Mouse (Mus musculus) hindbrain, embryonic 14.5 days (tissue): ENCODE results near the gene Sh3kbp1. TPM values are rescaled to one million over a fixed set of nuclear protein-coding genes. Genes with fewer than 3 reads are reported as not detected.

Experiments used
- ATAC-seq: fragments of 200-750 bp; cut with Nextera tagmentation; 2 replicates; pipeline ENCODE4 v1.8.0; 2017; ENCODE audit warnings: moderate number of reproducible peaks, mild to moderate bottlenecking, moderate TSS enrichment, moderate library complexity; ENCODE audit not compliant: low FRiP score
- DNase-seq: peaks from one replicate; pipeline ENCODE4 v3.0.0-alpha.2; 2015; ENCODE audit warnings: low spot score
- H3K27ac ChIP-seq: fragments of 300-500 bp; sonication (generic); 2 replicates; pipeline ENCODE4 v1.5.1; 2014; ENCODE audit warnings: mild to moderate bottlenecking, moderate library complexity
- H3K27me3 ChIP-seq: fragments of 300-500 bp; sonication (generic); 2 replicates; pipeline ENCODE4 v1.6.1; 2014; ENCODE audit warnings: mild to moderate bottlenecking, low read length, mixed read lengths; ENCODE audit not compliant: control insufficient read depth, insufficient read depth
- H3K36me3 ChIP-seq: fragments of 300-500 bp; sonication (generic); replicated peaks from 2 replicates; pipeline ENCODE4 v1.6.1; 2014; ENCODE audit not compliant: control insufficient read depth, insufficient read depth
- H3K4me1 ChIP-seq: fragments of 300-500 bp; sonication (generic); replicated peaks from 2 replicates; pipeline ENCODE4 v1.6.1; 2014; ENCODE audit warnings: antibody characterized with exemption, low read length, mixed read lengths; ENCODE audit not compliant: control insufficient read depth, insufficient read depth
- H3K4me2 ChIP-seq: fragments of 300-500 bp; sonication (generic); replicated peaks from 2 replicates; pipeline ENCODE4 v1.6.1; 2014; ENCODE audit warnings: mild to moderate bottlenecking, moderate library complexity
- H3K4me3 ChIP-seq: fragments of 300-500 bp; sonication (generic); replicated peaks from 2 replicates; pipeline ENCODE4 v1.5.1; 2014; ENCODE audit warnings: mild to moderate bottlenecking, low read length
- H3K9ac ChIP-seq: fragments of 300-500 bp; sonication (generic); 2 replicates; pipeline ENCODE4 v1.6.1; 2014
- H3K9me3 ChIP-seq: fragments of 300-500 bp; sonication (generic); 2 replicates; pipeline ENCODE4 v1.6.1; 2016; ENCODE audit warnings: low read length; ENCODE audit not compliant: control insufficient read depth
- WGBS: fragments of 180-500 bp; shearing (Covaris S2); extraction: QIAGEN DNeasy Blood & Tissue Kit; methylation state at CpG from one replicate; pipeline ENCODE4 v1.1.7; 2014; 5-methylcytosine and 5-hydroxymethylcytosine counted together
- polyA plus RNA-seq: library from polyadenylated mRNA; unstranded; fragments of >200 nt; fragmentation: Nextera tagmentation; extraction: Ambion mirVana; gene quantifications from 2 replicates; pipeline ENCODE4 v1.2.1, GENCODE M21; 2014

The Sh3kbp1 gene
- polyA plus RNA-seq, 1 experiment from 2014 or later = 53.4 TPM

DNA sequence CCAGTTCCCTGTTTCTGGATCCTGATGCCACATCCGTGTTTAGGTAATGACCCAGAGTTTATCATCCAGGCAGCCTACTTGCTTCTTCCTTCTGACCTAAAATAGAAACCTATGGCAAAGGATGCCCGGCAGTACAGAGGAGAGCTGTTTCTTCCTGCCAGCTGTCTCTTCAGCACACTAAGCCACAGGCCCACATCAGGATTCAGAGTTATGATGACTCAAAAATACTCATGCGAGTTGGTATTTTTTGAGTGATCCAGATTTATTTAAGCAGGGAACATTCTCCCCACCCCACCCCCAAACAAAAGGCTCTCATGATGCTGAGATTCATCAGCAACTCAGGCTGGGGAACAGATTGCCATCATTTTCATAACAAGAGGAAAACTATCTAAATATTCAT, 240.6 kb downstream of the Sh3kbp1 start:
- WGBS = 88% methylated on average over 3 of the region's 3 CpGs
- Histone ChIP-seq H3K4me2 (no peak overlapping the region), H3K9ac (no peak overlapping the region), H3K4me1 (no peaks in the 10 kb centered on the region), H3K36me3 (no peaks in the 10 kb centered on the region), H3K4me3 (no peak overlapping the region), H3K9me3 (no peaks in the 10 kb centered on the region), H3K27ac (no peak overlapping the region), H3K27me3 (peaks cover 11% of the 10 kb centered on the region; the same call in 1 of the 2 replicates)
- ATAC-seq (no peak), DNase-seq (no peak)

DNA sequence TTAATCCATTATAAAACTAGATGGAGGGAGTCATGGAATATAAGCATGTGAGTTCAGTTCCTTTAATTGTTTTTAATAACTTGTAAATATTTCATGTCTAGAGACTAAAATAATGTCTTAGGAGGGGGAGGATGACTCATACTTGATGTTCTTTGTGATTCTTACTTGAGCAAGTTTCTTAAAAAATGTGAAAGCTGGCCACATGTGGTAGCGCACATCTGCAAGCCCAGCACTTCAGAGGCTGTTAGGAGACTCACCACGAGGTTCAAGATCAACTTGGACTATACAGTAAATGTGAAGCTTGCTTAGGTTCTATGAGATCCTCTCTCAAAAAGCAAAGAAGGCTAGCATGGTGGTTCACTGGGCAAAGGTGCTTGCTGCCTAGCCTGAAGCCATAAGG, 245.4 kb downstream of the Sh3kbp1 start:
- Histone ChIP-seq H3K27ac (no peak overlapping the region), H3K9me3 (no peaks in the 10 kb centered on the region), H3K4me3 (no peak overlapping the region), H3K4me1 (no peaks in the 10 kb centered on the region), H3K27me3 (peaks cover 11% of the 10 kb centered on the region; the same call in 1 of the 2 replicates), H3K4me2 (no peak overlapping the region), H3K36me3 (no peaks in the 10 kb centered on the region), H3K9ac (no peak overlapping the region)
- ATAC-seq (no peak), DNase-seq (no peak)
- WGBS = 90% methylated on average over 2 of the region's 2 CpGs

DNA sequence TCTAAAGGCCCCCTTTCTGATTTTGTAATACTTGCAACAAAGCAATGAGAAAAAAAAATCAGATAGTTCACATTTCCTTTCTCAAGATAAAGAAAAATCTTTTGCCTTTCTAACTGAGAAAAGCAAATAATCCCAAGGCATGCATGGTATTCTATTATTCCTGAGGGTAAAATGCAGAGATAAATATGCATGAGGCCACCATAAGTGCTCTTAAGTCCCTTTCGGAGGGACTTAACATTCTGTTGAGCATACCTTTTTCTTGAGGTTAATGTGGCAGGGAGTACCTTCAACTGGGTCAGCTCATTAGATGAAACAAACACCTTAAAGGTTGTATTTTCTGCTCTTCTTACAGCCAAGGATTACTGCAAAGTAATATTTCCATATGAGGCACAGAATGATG, 250.7 kb downstream of the Sh3kbp1 start:
- H3K4me1 ChIP-seq = no peaks in the 10 kb centered on the region
- H3K36me3 ChIP-seq = no peaks in the 10 kb centered on the region
- 83% methylated on average over 1 of the region's 1 CpGs for WGBS
- H3K27ac ChIP-seq = no peak overlapping the region
- DNase-seq = no peak
- H3K27me3 ChIP-seq = peaks cover 12% of the 10 kb centered on the region
- no peak overlapping the region for H3K4me3 ChIP-seq
- H3K9me3 ChIP-seq = no peaks in the 10 kb centered on the region
- ATAC-seq = no peak
- no peak overlapping the region for H3K4me2 ChIP-seq
- H3K9ac ChIP-seq = no peak overlapping the region

DNA sequence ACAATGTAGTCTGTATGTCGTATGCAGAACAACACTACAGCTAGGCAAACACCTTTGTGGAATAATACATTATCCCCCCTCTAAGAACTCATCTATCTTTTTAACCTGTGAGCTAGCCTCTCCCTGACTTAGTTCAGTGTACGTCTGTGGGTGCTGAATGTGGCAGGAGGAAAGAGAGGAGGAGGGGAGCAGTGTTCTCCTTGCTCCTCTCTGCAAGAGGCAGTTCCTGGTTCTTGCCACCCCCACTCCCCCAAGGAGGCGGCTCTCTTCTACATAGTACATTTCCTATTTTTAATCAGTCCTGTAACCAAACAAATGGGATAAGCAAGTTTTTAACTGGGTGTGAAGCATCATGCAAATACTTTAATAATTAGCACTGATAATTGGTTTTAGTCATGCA, 252.4 kb downstream of the Sh3kbp1 start:
- no peaks in the 10 kb centered on the region for H3K36me3 ChIP-seq
- peaks cover 23% of the 10 kb centered on the region for H3K27me3 ChIP-seq
- no peaks in the 10 kb centered on the region for H3K4me1 ChIP-seq
- DNase-seq (no peak), ATAC-seq (no peak)
- no peak overlapping the region for H3K4me2 ChIP-seq
- H3K9me3 ChIP-seq = no peaks in the 10 kb centered on the region
- H3K4me3 ChIP-seq = no peak overlapping the region
- no peak overlapping the region for H3K27ac ChIP-seq
- WGBS = 84% methylated on average over 3 of the region's 3 CpGs
- H3K9ac ChIP-seq = no peak overlapping the region

DNA sequence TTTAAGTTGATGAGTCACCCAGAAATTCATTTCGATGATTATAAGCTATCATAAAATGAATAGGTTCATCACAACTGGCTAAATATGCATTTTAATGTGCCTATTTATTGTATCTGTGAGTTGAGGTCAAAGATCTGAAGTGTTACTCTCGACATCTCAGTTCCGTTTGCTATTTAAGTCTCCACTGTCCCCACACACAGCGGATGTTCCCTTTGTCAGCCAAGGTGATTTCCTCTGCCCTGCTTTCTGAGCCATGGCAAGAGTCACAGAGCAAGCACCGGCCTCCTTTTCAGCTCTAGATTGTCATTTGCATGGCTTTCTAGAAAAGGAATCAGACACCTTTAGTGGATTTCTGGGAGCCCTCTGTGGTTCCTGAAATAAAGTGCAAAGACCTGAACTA, 254.5 kb downstream of the Sh3kbp1 start:
- H3K9ac ChIP-seq = no peak overlapping the region
- no peak overlapping the region for H3K27ac ChIP-seq
- DNase-seq = no peak
- 71% methylated on average over 5 of the region's 5 CpGs for WGBS
- H3K9me3 ChIP-seq = no peaks in the 10 kb centered on the region
- H3K36me3 ChIP-seq = no peaks in the 10 kb centered on the region
- no peak overlapping the region for H3K4me3 ChIP-seq
- peaks cover 25% of the 10 kb centered on the region for H3K27me3 ChIP-seq
- no peaks in the 10 kb centered on the region for H3K4me1 ChIP-seq
- ATAC-seq = no peak
- no peak overlapping the region for H3K4me2 ChIP-seq

DNA sequence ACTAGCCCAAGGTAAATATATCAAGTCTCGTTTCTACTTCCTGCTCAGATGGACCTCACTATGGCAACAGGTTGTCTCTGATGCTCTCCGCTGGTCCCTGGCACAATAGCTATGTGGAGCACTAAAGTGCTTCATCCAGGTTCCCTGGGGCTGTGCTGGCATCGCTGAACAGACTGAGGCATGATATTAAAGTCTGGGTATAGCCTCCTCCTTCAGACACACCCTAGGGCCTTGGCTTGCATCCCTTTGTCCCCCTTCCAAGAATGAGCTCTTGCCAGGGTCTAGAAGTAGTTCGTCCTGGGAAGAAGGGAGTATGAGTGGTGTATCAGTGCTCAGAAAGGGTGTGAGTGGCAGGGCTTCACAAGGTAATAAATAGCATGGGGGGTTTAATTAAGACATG, 269.5 kb downstream of the Sh3kbp1 start:
- no peaks in the 10 kb centered on the region for H3K4me1 ChIP-seq
- no peak overlapping the region for H3K4me3 ChIP-seq
- H3K9ac ChIP-seq = no peak overlapping the region
- 66% methylated on average over 4 of the region's 4 CpGs for WGBS
- no peaks in the 10 kb centered on the region for H3K9me3 ChIP-seq
- DNase-seq (no peak), ATAC-seq (no peak)
- peaks cover 7% of the 10 kb centered on the region; the same call in 1 of the 2 replicates for H3K27me3 ChIP-seq
- no peaks in the 10 kb centered on the region for H3K36me3 ChIP-seq
- no peak overlapping the region for H3K27ac ChIP-seq
- H3K4me2 ChIP-seq = no peak overlapping the region

DNA sequence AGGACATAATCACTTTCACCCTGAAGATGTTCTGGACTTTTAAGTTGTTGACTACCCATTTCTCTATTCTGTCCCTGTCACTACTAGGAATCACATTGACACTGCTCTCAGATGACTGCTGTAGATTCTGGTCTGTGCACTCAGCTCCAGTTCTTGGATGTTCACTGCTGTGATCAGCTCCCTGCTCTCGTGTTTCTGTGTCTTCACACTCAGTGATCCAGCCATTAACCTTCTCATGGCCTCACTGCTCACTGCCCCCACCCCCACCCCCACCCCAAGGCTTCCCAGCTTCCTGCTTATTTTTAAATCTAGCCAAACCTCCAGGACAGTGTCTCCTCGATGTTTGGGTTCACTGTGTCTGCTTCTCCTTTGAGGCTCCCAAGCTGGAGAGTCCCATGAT, 271.0 kb downstream of the Sh3kbp1 start:
- WGBS = 63% methylated on average over 2 of the region's 2 CpGs
- H3K27me3 ChIP-seq = peaks cover 9% of the 10 kb centered on the region; the same call in 1 of the 2 replicates
- ATAC-seq = no peak

DNA sequence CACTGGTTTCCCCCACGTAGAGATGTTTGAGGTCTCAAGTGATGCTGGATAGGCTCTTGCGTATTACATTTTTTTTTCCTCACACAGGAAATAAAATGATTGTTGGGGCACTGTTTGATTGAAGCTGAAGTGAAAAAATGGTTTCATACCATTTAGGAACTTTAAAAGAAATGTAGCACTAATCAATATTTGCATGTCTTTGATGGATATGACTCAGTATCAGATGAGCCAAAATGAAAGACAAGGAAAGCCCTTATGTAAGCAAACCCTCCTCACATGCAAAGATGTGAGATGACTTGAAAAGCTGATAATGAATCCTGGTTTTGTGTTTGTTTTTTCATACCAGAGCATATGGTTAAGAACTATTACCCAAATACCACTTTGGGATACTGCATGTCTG, 272.0 kb downstream of the Sh3kbp1 start:
- DNase-seq = no peak
- WGBS = 71% methylated on average over 2 of the region's 2 CpGs
- H3K36me3 ChIP-seq = no peaks in the 10 kb centered on the region
- H3K9ac ChIP-seq = no peak overlapping the region
- no peaks in the 10 kb centered on the region for H3K4me1 ChIP-seq
- no peaks in the 10 kb centered on the region for H3K9me3 ChIP-seq
- peaks cover 10% of the 10 kb centered on the region; the same call in 1 of the 2 replicates for H3K27me3 ChIP-seq
- H3K4me2 ChIP-seq = no peak overlapping the region
- no peak overlapping the region for H3K4me3 ChIP-seq
- no peak for ATAC-seq
- H3K27ac ChIP-seq = no peak overlapping the region

More for the DNA sequence above, 271.0 kb downstream of the Sh3kbp1 start:
- no peak overlapping the region for H3K27ac ChIP-seq
- no peak for DNase-seq
- H3K9ac ChIP-seq = no peak overlapping the region
- H3K4me3 ChIP-seq = no peak overlapping the region
- no peaks in the 10 kb centered on the region for H3K4me1 ChIP-seq
- H3K9me3 ChIP-seq = no peaks in the 10 kb centered on the region
- H3K36me3 ChIP-seq = no peaks in the 10 kb centered on the region
- no peak overlapping the region for H3K4me2 ChIP-seq

DNA sequence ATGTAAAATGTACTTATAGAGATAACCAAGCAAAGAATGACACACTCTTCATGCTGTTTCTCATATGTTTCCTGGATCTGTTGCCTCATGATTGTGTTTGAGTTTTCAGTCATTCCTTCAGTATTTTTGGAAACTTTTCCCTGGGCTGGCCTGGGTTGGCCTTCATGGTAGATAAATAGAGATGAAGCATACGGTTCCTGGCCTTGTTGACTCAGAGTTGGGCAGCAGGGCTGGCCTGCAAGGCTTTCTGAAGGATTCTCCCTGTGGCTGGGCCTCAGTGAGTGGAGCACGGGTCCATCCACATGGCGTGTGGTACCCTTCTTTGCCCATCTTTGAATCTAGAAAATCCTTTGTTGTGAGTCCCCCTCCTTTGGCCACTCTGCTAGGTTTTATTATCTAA, 276.3 kb downstream of the Sh3kbp1 start:
- no peak for ATAC-seq
- Histone ChIP-seq H3K4me3 (no peak overlapping the region), H3K27me3 (peaks cover 17% of the 10 kb centered on the region), H3K9ac (no peak overlapping the region), H3K4me2 (no peak overlapping the region), H3K36me3 (no peaks in the 10 kb centered on the region), H3K4me1 (no peaks in the 10 kb centered on the region), H3K9me3 (no peaks in the 10 kb centered on the region), H3K27ac (no peak overlapping the region)
- DNase-seq = no peak
- 85% methylated on average over 3 of the region's 3 CpGs for WGBS

DNA sequence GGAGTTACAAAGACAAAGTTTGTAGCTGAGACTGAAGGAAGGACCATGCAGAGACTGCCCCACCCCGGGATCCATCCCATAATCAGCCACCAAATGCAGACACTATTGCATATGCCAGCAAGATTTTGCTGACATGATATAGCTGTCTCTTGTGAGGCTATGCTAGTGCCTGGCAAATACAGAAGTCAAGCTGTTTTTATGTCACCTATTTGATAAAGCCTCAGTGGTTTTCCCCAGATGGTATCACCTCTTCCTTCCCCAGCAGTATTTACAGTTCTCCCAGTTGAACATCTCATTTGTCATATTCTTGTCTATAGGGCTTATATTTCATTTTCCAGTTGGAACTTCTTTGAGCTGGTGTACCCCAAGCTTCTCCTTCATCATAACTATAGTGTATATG, 280.6 kb downstream of the Sh3kbp1 start:
- no peaks in the 10 kb centered on the region for H3K36me3 ChIP-seq
- 89% methylated on average over 1 of the region's 1 CpGs for WGBS

More for the DNA sequence above, 280.6 kb downstream of the Sh3kbp1 start:
- ATAC-seq (no peak), DNase-seq (no peak)
- Histone ChIP-seq H3K27ac (no peak overlapping the region), H3K4me1 (no peaks in the 10 kb centered on the region), H3K9me3 (no peaks in the 10 kb centered on the region), H3K4me2 (no peak overlapping the region), H3K4me3 (no peak overlapping the region), H3K9ac (no peak overlapping the region), H3K27me3 (peaks cover 17% of the 10 kb centered on the region)
